24 mouse cellular contexts compared by ENCODE assay signal in genomic region chr2:128416416-128416815, GRCm38 (mm10).
DNase-seq lines count a peak whose midpoint lies in the region; ATAC-seq and TF ChIP-seq lines count a peak whose summit lies in the region.
"Had no signal": no experiment of that assay in that cellular context is flagged by ENCODE, and none has a peak within 500 bp of the region (broad histone marks: within the 10 kb centered on the region; RNA-seq: fewer than 3 reads in every experiment).

No protein-coding gene starts in this region.

- no peak overlapping the region for H3K27ac ChIP-seq in embryonic facial prominence, embryonic 15.5 days (replicated peaks)
- H3K27ac ChIP-seq in embryonic facial prominence, embryonic 10.5 days (replicated peaks) = no peak overlapping the region
- H3K27ac ChIP-seq in stomach, postnatal 0 days (replicated peaks) = 0 out of 2 replicates have a peak overlapping the region, but pooled peaks have one; percentile 35
- H3K27ac ChIP-seq: embryonic facial prominence, embryonic 12.5 days; forebrain, embryonic 10.5 days; forebrain, embryonic 12.5 days had no signal

- DNase-seq in embryonic facial prominence, embryonic 10.5 days (ENCODE audit: low spot score) = no peak
- DNase-seq in urinary bladder, postnatal 14 days (ENCODE audit: low spot score) = peak; percentile 50
- DNase-seq in urinary bladder, adult 2 months (ENCODE audit: low spot score) = no peak
- DNase-seq in stomach, postnatal 0 days (ENCODE audit: low spot score) = no peak
- DNase-seq in adrenal gland, postnatal 4 days (ENCODE audit: low spot score in 2 of 2) = no peak
- DNase-seq: adrenal gland, adult 8-10 months; B cell, adult 2 months; cerebellum, adult 11 months; cerebellum, adult 18-20 months; cerebellum, adult 8-10 months; cerebellum, adult 9-11 months; cerebellum, postnatal 14 days; cerebellum, postnatal 36 days; embryo, embryonic 11 days had no signal

- WGBS in embryonic facial prominence, embryonic 15.5 days = 65% methylated on average over 7 of the region's 7 CpGs
- 73% methylated on average over 7 of the region's 7 CpGs for WGBS in embryonic facial prominence, embryonic 10.5 days
- WGBS in stomach, postnatal 0 days = 64% methylated on average over 7 of the region's 7 CpGs

- H3K36me3 ChIP-seq in embryonic facial prominence, embryonic 15.5 days = no peaks in the 10 kb centered on the region
- no peaks in the 10 kb centered on the region for H3K36me3 ChIP-seq in embryonic facial prominence, embryonic 10.5 days (replicated peaks)
- no peaks in the 10 kb centered on the region for H3K36me3 ChIP-seq in stomach, postnatal 0 days (ENCODE audit: control insufficient read depth, insufficient read depth, low read length)
- H3K36me3 ChIP-seq: embryonic facial prominence, embryonic 12.5 days; forebrain, embryonic 10.5 days; forebrain, embryonic 12.5 days; G1E had no signal

- ATAC-seq in embryonic facial prominence, embryonic 15.5 days (ENCODE audit: insufficient number of reproducible peaks, low FRiP score, low TSS enrichment, low read depth) = peak; percentile 45; the same call in 1 of the 2 replicates
- ATAC-seq in stomach, postnatal 0 days (ENCODE audit: low FRiP score, low TSS enrichment) = no peak
- ATAC-seq: activated CD4-positive, CD25-positive, alpha-beta regulatory T cell, adult 4 months; forebrain, embryonic 14.5 days; forebrain, embryonic 16.5 days; Patski had no signal

- no peak overlapping the region for H3K4me3 ChIP-seq in embryonic facial prominence, embryonic 15.5 days (replicated peaks)
- H3K4me3 ChIP-seq in embryonic facial prominence, embryonic 10.5 days = no peak overlapping the region
- H3K4me3 ChIP-seq in stomach, postnatal 0 days (ENCODE audit: low read depth, low read length) = no peak overlapping the region
- H3K4me3 ChIP-seq: embryonic facial prominence, embryonic 12.5 days; erythroblast, embryonic 14.5 days; forebrain, embryonic 10.5 days; forebrain, embryonic 12.5 days had no signal

- H3K4me2 ChIP-seq in embryonic facial prominence, embryonic 15.5 days (replicated peaks) = no peak overlapping the region
- H3K4me2 ChIP-seq in stomach, postnatal 0 days (replicated peaks; ENCODE audit: low read depth) = no peak overlapping the region
- H3K4me2 ChIP-seq: embryonic facial prominence, embryonic 12.5 days; forebrain, embryonic 12.5 days had no signal

- no peak overlapping the region for H3K9ac ChIP-seq in embryonic facial prominence, embryonic 15.5 days
- no peak overlapping the region for H3K9ac ChIP-seq in stomach, postnatal 0 days (ENCODE audit: low read length)
- H3K9ac ChIP-seq: embryonic facial prominence, embryonic 12.5 days; forebrain, embryonic 12.5 days had no signal

- TF ChIP-seq CTCF in stomach, postnatal 0 days (IDR thresholded peaks at IDR 0.05; ENCODE audit: low read depth) = no peak

- no peaks in the 10 kb centered on the region for H3K27me3 ChIP-seq in embryonic facial prominence, embryonic 15.5 days
- 0 out of 2 replicates have a peak, but pooled peaks cover 3% of the 10 kb centered on the region for H3K27me3 ChIP-seq in embryonic facial prominence, embryonic 10.5 days (replicated peaks; ENCODE audit: low read depth, poor library complexity, severe bottlenecking)
- H3K27me3 ChIP-seq in stomach, postnatal 0 days (ENCODE audit: control insufficient read depth, insufficient read depth, low read length) = no peaks in the 10 kb centered on the region
- H3K27me3 ChIP-seq: embryonic facial prominence, embryonic 12.5 days; forebrain, embryonic 12.5 days; Patski had no signal

- no peaks in the 10 kb centered on the region; the same call in 1 of the 2 replicates for H3K4me1 ChIP-seq in embryonic facial prominence, embryonic 15.5 days
- H3K4me1 ChIP-seq in embryonic facial prominence, embryonic 10.5 days = peaks cover 22% of the 10 kb centered on the region
- H3K4me1 ChIP-seq in stomach, postnatal 0 days (replicated peaks; ENCODE audit: control insufficient read depth, insufficient read depth) = no peaks in the 10 kb centered on the region; the same call in 1 of the 2 replicates
- H3K4me1 ChIP-seq: embryonic facial prominence, embryonic 12.5 days had no signal

- no peaks in the 10 kb centered on the region for H3K9me3 ChIP-seq in embryonic facial prominence, embryonic 15.5 days (replicated peaks)
- no peaks in the 10 kb centered on the region for H3K9me3 ChIP-seq in embryonic facial prominence, embryonic 10.5 days
- no peaks in the 10 kb centered on the region for H3K9me3 ChIP-seq in stomach, postnatal 0 days (ENCODE audit: control insufficient read depth, low read length)
- H3K9me3 ChIP-seq: embryonic facial prominence, embryonic 12.5 days; forebrain, embryonic 10.5 days; forebrain, embryonic 12.5 days; G1E had no signal

- TF ChIP-seq EP300 in stomach, postnatal 0 days (optimal IDR thresholded peaks at IDR 0.05) = no peak
